ENCODE assay signal across 27 mouse cellular contexts in genomic region chr14:24767316-24767715, GRCm38 (mm10).
DNase-seq lines count a peak whose midpoint lies in the region; ATAC-seq and TF ChIP-seq lines count a peak whose summit lies in the region.
"Had no signal": no experiment of that assay in that cellular context is flagged by ENCODE, and none has a peak within 500 bp of the region (broad histone marks: within the 10 kb centered on the region; RNA-seq: fewer than 3 reads in every experiment).

No protein-coding gene starts in this region.

- no peak overlapping the region for H3K4me2 ChIP-seq in embryonic facial prominence, embryonic 13.5 days
- no peak overlapping the region for H3K4me2 ChIP-seq in limb, embryonic 12.5 days
- H3K4me2 ChIP-seq in limb, embryonic 14.5 days (replicated peaks; ENCODE audit: low read depth, low read length, severe bottlenecking): no peak overlapping the region
- H3K4me2 ChIP-seq in liver, embryonic 12.5 days: no peak overlapping the region
- H3K4me2 ChIP-seq: embryonic facial prominence, embryonic 15.5 days; forebrain, embryonic 12.5 days; forebrain, embryonic 15.5 days; heart, embryonic 11.5 days; hindbrain, embryonic 14.5 days had no signal

- no peak overlapping the region for H3K4me3 ChIP-seq in embryonic facial prominence, embryonic 13.5 days
- H3K4me3 ChIP-seq in embryonic facial prominence, embryonic 10.5 days: no peak overlapping the region
- no peak overlapping the region for H3K4me3 ChIP-seq in limb, embryonic 12.5 days (replicated peaks)
- H3K4me3 ChIP-seq in limb, embryonic 10.5 days: no peak overlapping the region
- no peak overlapping the region for H3K4me3 ChIP-seq in limb, embryonic 14.5 days (replicated peaks; ENCODE audit: low read length)
- H3K4me3 ChIP-seq in liver, embryonic 12.5 days: no peak overlapping the region
- H3K4me3 ChIP-seq: embryonic facial prominence, embryonic 15.5 days; forebrain, embryonic 12.5 days; forebrain, embryonic 15.5 days; heart, adult 2 months had no signal

- H3K9me3 ChIP-seq in embryonic facial prominence, embryonic 13.5 days: no peaks in the 10 kb centered on the region
- H3K9me3 ChIP-seq in embryonic facial prominence, embryonic 10.5 days: no peaks in the 10 kb centered on the region
- no peaks in the 10 kb centered on the region for H3K9me3 ChIP-seq in limb, embryonic 12.5 days
- no peaks in the 10 kb centered on the region for H3K9me3 ChIP-seq in limb, embryonic 10.5 days (replicated peaks)
- no peaks in the 10 kb centered on the region for H3K9me3 ChIP-seq in limb, embryonic 14.5 days (ENCODE audit: control insufficient read depth, low read length)
- H3K9me3 ChIP-seq in liver, embryonic 12.5 days (replicated peaks): no peaks in the 10 kb centered on the region
- H3K9me3 ChIP-seq: embryonic facial prominence, embryonic 15.5 days; forebrain, embryonic 12.5 days; forebrain, embryonic 15.5 days had no signal

- no peak for ATAC-seq in embryonic facial prominence, embryonic 13.5 days (ENCODE audit: insufficient number of reproducible peaks, insufficient read depth, low FRiP score, low TSS enrichment, low read depth)
- ATAC-seq in limb, embryonic 12.5 days (ENCODE audit: insufficient number of reproducible peaks, insufficient read depth, low FRiP score, low TSS enrichment, low read depth): no peak
- no peak for ATAC-seq in limb, embryonic 14.5 days (ENCODE audit: low FRiP score, low read depth)
- ATAC-seq in liver, embryonic 12.5 days: no peak
- ATAC-seq: activated CD4-positive, CD25-positive, alpha-beta regulatory T cell, adult 4 months; forebrain, embryonic 15.5 days; hindbrain, postnatal 0 days; inflammation-experienced regulatory T-cells, adult 6 months; Patski had no signal

- no peak for TF ChIP-seq POLR2A in limb, embryonic 14.5 days (IDR thresholded peaks at IDR 0.05; ENCODE audit: borderline replicate concordance, extremely low read depth, insufficient read depth, insufficient read length)

- peak overlapping the region; percentile 73; the same call in 1 of the 2 replicates for H3K27ac ChIP-seq in embryonic facial prominence, embryonic 13.5 days
- H3K27ac ChIP-seq in embryonic facial prominence, embryonic 10.5 days (replicated peaks): no peak overlapping the region
- H3K27ac ChIP-seq in limb, embryonic 12.5 days: peak overlapping the region; percentile 82; the same call in 1 of the 2 replicates
- no peak overlapping the region; the same call in 1 of the 2 replicates for H3K27ac ChIP-seq in limb, embryonic 10.5 days
- peak overlapping the region; percentile 81; the same call in 1 of the 2 replicates for H3K27ac ChIP-seq in limb, embryonic 14.5 days (replicated peaks; ENCODE audit: low read depth, low read length)
- no peak overlapping the region for H3K27ac ChIP-seq in liver, embryonic 12.5 days
- H3K27ac ChIP-seq: forebrain, embryonic 12.5 days; forebrain, embryonic 15.5 days; heart, adult 2 months; hindbrain, embryonic 14.5 days; hindbrain, postnatal 0 days had no signal

- WGBS in embryonic facial prominence, embryonic 13.5 days: 88% methylated on average over 5 of the region's 5 CpGs
- WGBS in embryonic facial prominence, embryonic 10.5 days: 91% methylated on average over 5 of the region's 5 CpGs
- WGBS in limb, embryonic 12.5 days: 92% methylated on average over 5 of the region's 5 CpGs
- WGBS in limb, embryonic 10.5 days: 90% methylated on average over 5 of the region's 5 CpGs
- 89% methylated on average over 5 of the region's 5 CpGs for WGBS in limb, embryonic 14.5 days
- WGBS in liver, embryonic 12.5 days (ENCODE audit: insufficient replicate concordance): 71% methylated on average over 5 of the region's 5 CpGs

- DNase-seq in embryonic facial prominence, embryonic 10.5 days (ENCODE audit: low spot score): no peak
- no peak for DNase-seq in limb, embryonic 10.5 days (ENCODE audit: low spot score)
- DNase-seq in R1 (ENCODE audit: low read depth, low spot score): peak; percentile 51
- DNase-seq in limb, embryonic 14.5 days (ENCODE audit: low spot score): no peak
- no peak for DNase-seq in testis, postnatal 10 days (ENCODE audit: low spot score)
- DNase-seq: adrenal gland, adult 8-10 months; adrenal gland, postnatal 25 days; cerebellum, adult 11-12 months; cerebellum, adult 8-10 months; cerebellum, postnatal 10 days; cerebellum, postnatal 36 days; embryo, embryonic 11 days; gastrocnemius, postnatal 10 days; gastrocnemius, postnatal 36 days; heart, adult 2 months had no signal

- no peak overlapping the region for H3K9ac ChIP-seq in embryonic facial prominence, embryonic 13.5 days
- H3K9ac ChIP-seq in limb, embryonic 12.5 days (replicated peaks): no peak overlapping the region
- H3K9ac ChIP-seq in limb, embryonic 14.5 days (ENCODE audit: low read depth, low read length, severe bottlenecking): no peak overlapping the region
- H3K9ac ChIP-seq in liver, embryonic 12.5 days: no peak overlapping the region
- H3K9ac ChIP-seq: embryonic facial prominence, embryonic 15.5 days; forebrain, embryonic 12.5 days; forebrain, embryonic 15.5 days; hindbrain, embryonic 14.5 days had no signal

- H3K36me3 ChIP-seq in embryonic facial prominence, embryonic 13.5 days: no peaks in the 10 kb centered on the region
- H3K36me3 ChIP-seq in embryonic facial prominence, embryonic 10.5 days (replicated peaks): no peaks in the 10 kb centered on the region
- H3K36me3 ChIP-seq in limb, embryonic 12.5 days: no peaks in the 10 kb centered on the region
- no peaks in the 10 kb centered on the region for H3K36me3 ChIP-seq in limb, embryonic 10.5 days
- no peaks in the 10 kb centered on the region for H3K36me3 ChIP-seq in limb, embryonic 14.5 days (ENCODE audit: control insufficient read depth, insufficient read depth, low read length)
- no peaks in the 10 kb centered on the region for H3K36me3 ChIP-seq in liver, embryonic 12.5 days
- H3K36me3 ChIP-seq: embryonic facial prominence, embryonic 15.5 days; forebrain, embryonic 12.5 days; forebrain, embryonic 15.5 days had no signal

- H3K4me1 ChIP-seq in embryonic facial prominence, embryonic 13.5 days: peaks cover 53% of the 10 kb centered on the region
- peaks cover 67% of the 10 kb centered on the region for H3K4me1 ChIP-seq in embryonic facial prominence, embryonic 10.5 days
- peaks cover 51% of the 10 kb centered on the region for H3K4me1 ChIP-seq in limb, embryonic 12.5 days (replicated peaks)
- peaks cover 54% of the 10 kb centered on the region for H3K4me1 ChIP-seq in limb, embryonic 10.5 days
- peaks cover 36% of the 10 kb centered on the region for H3K4me1 ChIP-seq in limb, embryonic 14.5 days (ENCODE audit: control insufficient read depth, insufficient read depth, low read length)
- no peaks in the 10 kb centered on the region for H3K4me1 ChIP-seq in liver, embryonic 12.5 days

- no peaks in the 10 kb centered on the region for H3K27me3 ChIP-seq in embryonic facial prominence, embryonic 13.5 days
- no peaks in the 10 kb centered on the region for H3K27me3 ChIP-seq in embryonic facial prominence, embryonic 10.5 days (replicated peaks; ENCODE audit: low read depth, poor library complexity, severe bottlenecking)
- no peaks in the 10 kb centered on the region for H3K27me3 ChIP-seq in limb, embryonic 12.5 days
- no peaks in the 10 kb centered on the region for H3K27me3 ChIP-seq in limb, embryonic 10.5 days (ENCODE audit: low read depth, poor library complexity, severe bottlenecking)
- H3K27me3 ChIP-seq in limb, embryonic 14.5 days (ENCODE audit: control insufficient read depth, insufficient read depth, low read length): no peaks in the 10 kb centered on the region
- no peaks in the 10 kb centered on the region; the same call in 1 of the 2 replicates for H3K27me3 ChIP-seq in liver, embryonic 12.5 days (replicated peaks)
- H3K27me3 ChIP-seq: embryonic facial prominence, embryonic 15.5 days; forebrain, embryonic 12.5 days; forebrain, embryonic 15.5 days had no signal

Comparison
In these comparisons a context has a peak if more than half of its experiments do, and no peak if none do; other contexts are left out.
1. H3K27ac ChIP-seq: peak in embryonic facial prominence, embryonic 13.5 days (single experiment), limb, embryonic 12.5 days (single experiment) and limb, embryonic 14.5 days (single experiment); none in embryonic facial prominence, embryonic 10.5 days (single experiment), limb, embryonic 10.5 days (single experiment) and liver, embryonic 12.5 days (single experiment).